Mouse (Mus musculus) small intestine, adult 2 months (tissue): ENCODE measurements at regions not wholly inside any gene's neighbourhood (a gene's known extent, or its start where the extent isn't known, plus 50 kb on each side); places are given as distances from the start of the nearest gene placed in this dataset.

Experiments
- CTCF ChIP-seq: fragments of 200-500 bp; IDR thresholded peaks from 2 replicates; pipeline ENCODE4 v1.5.1; 2012; ENCODE audit warnings: low read depth, mild to moderate bottlenecking, control low read depth, inconsistent platforms, low read length, moderate library complexity, mixed read lengths; ENCODE audit not compliant: insufficient replicate concordance, insufficient read length; ENCODE audit errors: extremely low read depth
- POLR2A ChIP-seq: fragments of 200-500 bp; IDR thresholded peaks from 2 replicates; pipeline ENCODE4 v1.6.1; 2012; ENCODE audit warnings: low read depth, mild to moderate bottlenecking, control low read depth, inconsistent platforms, low read length, moderate library complexity

DNA sequence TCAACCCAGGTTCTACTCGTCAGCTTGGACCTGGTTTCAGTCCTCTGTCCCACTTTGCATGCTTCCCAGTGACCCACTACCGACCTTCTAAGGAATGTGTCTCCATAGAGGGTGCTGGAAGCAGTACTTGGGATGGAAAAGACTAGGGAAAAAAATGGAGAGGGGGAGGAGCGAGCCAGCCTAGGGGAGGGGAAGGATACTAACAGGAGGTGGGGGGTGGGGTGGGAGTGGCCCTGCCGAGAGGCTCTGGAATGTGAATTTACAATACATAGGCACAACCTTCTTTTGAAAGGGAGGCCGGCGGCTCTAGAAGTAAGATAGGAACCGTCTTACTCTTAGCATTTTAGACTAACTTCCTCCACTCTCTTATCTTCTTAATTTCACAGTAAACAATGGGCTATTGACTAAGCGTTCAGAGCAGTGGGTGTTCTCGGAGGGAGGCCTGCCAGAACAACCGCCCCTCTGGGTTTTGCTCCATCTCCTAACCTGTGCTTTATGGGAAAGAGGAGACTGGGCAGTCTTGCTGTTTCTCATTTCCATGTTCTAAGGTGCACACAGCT is 145.1 kb downstream of the Foxo1 start:
- no peak for TF ChIP-seq CTCF
- no peak for TF ChIP-seq POLR2A
